Mouse (Mus musculus) cortical plate, adult 2 months (tissue): ENCODE measurements around the gene Tln2.

Experiments used
- CTCF ChIP-seq: fragments of 200-500 bp; IDR thresholded peaks from 2 replicates; pipeline ENCODE4 v1.5.1; 2011; ENCODE audit warnings: mild to moderate bottlenecking, control low read depth, low read length; ENCODE audit not compliant: insufficient read depth; ENCODE audit errors: extremely low read depth
- POLR2A ChIP-seq: fragments of 200-500 bp; IDR thresholded peaks from 2 replicates; pipeline ENCODE4 v1.6.1; 2011; ENCODE audit warnings: mild to moderate bottlenecking, low read length, control low read depth; ENCODE audit not compliant: insufficient read depth; ENCODE audit errors: extremely low read depth

DNA sequence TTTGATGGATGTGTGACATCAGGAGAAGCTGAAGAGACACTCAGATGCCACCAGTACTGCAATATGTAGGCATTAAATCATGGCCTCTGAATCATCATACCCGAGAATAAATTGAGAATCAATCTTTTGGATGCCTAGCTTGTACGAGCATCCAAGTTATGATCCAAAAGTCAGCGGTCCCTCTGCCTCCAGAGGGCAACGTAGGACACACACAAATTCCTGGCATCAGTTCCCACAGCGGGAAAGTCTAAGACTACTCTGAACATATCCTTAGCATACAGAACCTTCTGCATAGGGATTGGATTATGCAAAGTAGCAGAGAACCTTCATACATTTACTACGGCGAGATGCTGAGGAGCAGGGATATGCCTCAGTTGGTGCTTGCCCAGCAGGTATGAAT, 210.5 kb downstream of the Tln2 start:
- TF ChIP-seq POLR2A (no peak), CTCF (no peak)
